Mouse (Mus musculus): ENCODE data around the gene Xrn2. TPM values are rescaled to one million over a fixed set of nuclear protein-coding genes. Genes with fewer than 3 reads are reported as not detected.

Xrn2 gene
- polyA plus RNA-seq, 1 experiment from 2014 or later: 80.9 TPM

GRCm38 (mm10) chr2:147035864-147036263 is 23.1 kb downstream of the Xrn2 start:
- H3K9me3 ChIP-seq (ENCODE audit: control insufficient read depth, low read length): no peaks in the 10 kb centered on the region
- H3K36me3 ChIP-seq (replicated peaks; ENCODE audit: control insufficient read depth, insufficient read depth): peaks cover 52% of the 10 kb centered on the region
- H3K4me3 ChIP-seq (replicated peaks; ENCODE audit: low read length): no peak overlapping the region
- WGBS: 98% methylated on average over 2 of the region's 2 CpGs
- no peaks in the 10 kb centered on the region for H3K4me1 ChIP-seq (replicated peaks; ENCODE audit: control insufficient read depth, insufficient read depth, low read length)
- no peak overlapping the region for H3K9ac ChIP-seq
- H3K27me3 ChIP-seq (ENCODE audit: control insufficient read depth, insufficient read depth, low read length): no peaks in the 10 kb centered on the region
- H3K27ac ChIP-seq: no peak overlapping the region
- ATAC-seq (ENCODE audit: low FRiP score): no peak
- DNase-seq (ENCODE audit: low spot score): no peak
- H3K4me2 ChIP-seq (replicated peaks): no peak overlapping the region

DNA sequence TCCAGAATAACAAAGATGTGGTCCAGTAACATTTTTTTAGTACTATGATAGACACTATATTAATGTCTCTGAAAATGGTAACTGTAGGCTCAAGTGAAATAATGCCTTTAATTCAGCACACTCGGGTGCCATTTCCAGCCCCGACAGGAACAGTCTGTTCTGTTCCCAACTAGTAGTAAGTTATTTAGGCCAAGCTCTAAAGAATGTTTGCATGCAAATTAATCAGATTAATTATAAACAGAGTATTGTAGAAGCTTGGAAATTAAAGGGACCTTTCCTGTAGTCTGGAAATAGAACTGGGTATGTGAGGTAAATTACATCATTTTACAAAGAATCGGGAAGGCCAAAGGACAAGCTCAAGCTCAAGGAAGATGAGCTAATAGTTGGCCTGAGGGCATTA is 34.3 kb downstream of the Xrn2 start:
- Histone ChIP-seq H3K27ac (no peak overlapping the region), H3K4me3 (replicated peaks; ENCODE audit: low read length) (no peak overlapping the region), H3K4me1 (replicated peaks; ENCODE audit: control insufficient read depth, insufficient read depth, low read length) (no peaks in the 10 kb centered on the region), H3K4me2 (replicated peaks) (no peak overlapping the region), H3K27me3 (ENCODE audit: control insufficient read depth, insufficient read depth, low read length) (no peaks in the 10 kb centered on the region), H3K9me3 (ENCODE audit: control insufficient read depth, low read length) (no peaks in the 10 kb centered on the region), H3K9ac (no peak overlapping the region), H3K36me3 (replicated peaks; ENCODE audit: control insufficient read depth, insufficient read depth) (peaks cover 68% of the 10 kb centered on the region)
- no peak for ATAC-seq (ENCODE audit: low FRiP score)
- WGBS: 88% methylated on average over 3 of the region's 3 CpGs
- DNase-seq (ENCODE audit: low spot score): no peak

DNA sequence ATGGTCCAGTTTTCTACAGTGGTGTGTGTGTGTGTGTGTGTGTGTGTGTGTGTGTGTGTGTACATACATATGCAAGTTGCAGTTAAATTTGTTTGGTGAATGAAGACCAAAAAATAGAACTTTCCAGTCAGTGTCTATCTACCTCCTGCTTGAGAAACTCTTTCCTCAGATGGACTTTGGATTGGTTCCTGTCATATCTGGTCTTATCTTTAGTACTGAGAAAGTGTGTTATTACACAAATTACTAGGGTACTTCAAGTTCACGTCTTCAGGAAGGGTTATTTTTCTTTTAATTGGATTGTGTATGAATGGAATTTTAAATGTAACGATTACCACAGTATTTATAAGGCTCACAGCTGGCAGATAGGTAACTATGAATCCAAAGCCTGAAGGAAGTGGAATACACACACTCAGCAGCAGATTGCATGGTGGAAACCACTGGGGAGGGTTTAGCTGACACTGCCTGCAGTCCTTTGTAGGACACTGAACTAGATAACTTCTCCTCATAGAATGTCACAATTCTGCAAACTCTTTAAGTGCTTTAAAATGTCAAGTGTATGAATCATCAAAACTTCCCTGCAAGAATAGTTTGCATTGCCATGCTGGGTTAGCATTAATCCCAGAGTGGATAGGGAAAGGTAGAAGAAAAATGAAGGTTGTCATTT is 40.6 kb downstream of the Xrn2 start:
- peaks cover 67% of the 10 kb centered on the region for H3K36me3 ChIP-seq (replicated peaks; ENCODE audit: control insufficient read depth, insufficient read depth)
- no peak overlapping the region for H3K4me2 ChIP-seq (replicated peaks)
- H3K4me3 ChIP-seq (replicated peaks; ENCODE audit: low read length): no peak overlapping the region
- H3K9me3 ChIP-seq (ENCODE audit: control insufficient read depth, low read length): no peaks in the 10 kb centered on the region
- H3K9ac ChIP-seq: no peak overlapping the region
- H3K4me1 ChIP-seq (replicated peaks; ENCODE audit: control insufficient read depth, insufficient read depth, low read length): no peaks in the 10 kb centered on the region
- ATAC-seq (ENCODE audit: low FRiP score) (no peak), DNase-seq (ENCODE audit: low spot score) (no peak)
- WGBS: 96% methylated on average over 2 of the region's 2 CpGs
- no peak overlapping the region for H3K27ac ChIP-seq
- H3K27me3 ChIP-seq (ENCODE audit: control insufficient read depth, insufficient read depth, low read length): no peaks in the 10 kb centered on the region

DNA sequence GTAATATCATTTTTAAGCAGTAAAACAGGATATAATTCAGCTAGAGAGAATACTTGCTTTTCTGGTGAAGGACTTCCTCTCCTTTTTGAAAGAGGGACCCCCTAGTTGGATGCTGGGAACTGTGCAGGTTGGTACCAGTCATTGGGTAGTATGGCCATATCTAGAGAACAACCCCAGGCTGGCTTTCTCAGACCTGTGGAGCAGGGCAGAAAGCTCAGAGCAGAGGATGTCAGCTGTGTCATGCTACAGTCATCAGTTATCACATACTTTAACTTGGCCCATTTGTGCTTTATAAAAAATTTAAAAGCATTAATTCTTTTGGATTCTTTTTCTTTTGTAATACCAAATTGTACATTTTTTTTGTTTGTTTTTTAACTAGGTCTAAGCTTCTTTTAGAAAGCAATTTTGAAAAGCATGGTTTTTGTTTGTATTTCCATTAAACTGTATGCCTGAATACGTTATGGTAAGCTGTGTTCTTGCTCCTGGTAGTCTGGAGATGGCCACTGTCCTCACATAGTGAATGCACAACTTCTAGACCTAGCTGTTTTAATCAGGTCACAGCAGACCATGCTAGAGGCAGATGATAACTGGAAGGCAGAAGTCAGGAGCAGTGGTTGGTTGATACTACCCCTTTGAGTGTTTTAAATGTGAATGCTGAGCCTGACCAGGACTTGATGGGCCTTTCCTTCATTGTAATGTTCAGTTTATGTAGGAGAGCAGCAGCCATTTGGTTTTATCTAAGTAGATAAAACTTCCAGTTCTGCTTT is 54.9 kb downstream of the Xrn2 start:
- no peak for ATAC-seq (ENCODE audit: low FRiP score)
- H3K9me3 ChIP-seq (ENCODE audit: control insufficient read depth, low read length): no peaks in the 10 kb centered on the region
- no peaks in the 10 kb centered on the region for H3K4me1 ChIP-seq (replicated peaks; ENCODE audit: control insufficient read depth, insufficient read depth, low read length)
- H3K4me2 ChIP-seq (replicated peaks): no peak overlapping the region
- H3K27me3 ChIP-seq (ENCODE audit: control insufficient read depth, insufficient read depth, low read length): no peaks in the 10 kb centered on the region
- no peak overlapping the region for H3K27ac ChIP-seq
- 93% methylated on average over 1 of the region's 1 CpGs for WGBS
- peaks cover 47% of the 10 kb centered on the region for H3K36me3 ChIP-seq (replicated peaks; ENCODE audit: control insufficient read depth, insufficient read depth)
- no peak overlapping the region for H3K9ac ChIP-seq
- H3K4me3 ChIP-seq (replicated peaks; ENCODE audit: low read length): no peak overlapping the region
- no peak for DNase-seq (ENCODE audit: low spot score)

GRCm38 (mm10) chr2:147069077-147069476 is 56.3 kb downstream of the Xrn2 start:
- Histone ChIP-seq H3K4me1 (replicated peaks; ENCODE audit: control insufficient read depth, insufficient read depth, low read length) (no peaks in the 10 kb centered on the region), H3K9ac (no peak overlapping the region), H3K27ac (no peak overlapping the region), H3K4me2 (replicated peaks) (no peak overlapping the region), H3K27me3 (ENCODE audit: control insufficient read depth, insufficient read depth, low read length) (no peaks in the 10 kb centered on the region), H3K36me3 (replicated peaks; ENCODE audit: control insufficient read depth, insufficient read depth) (peaks cover 45% of the 10 kb centered on the region), H3K9me3 (ENCODE audit: control insufficient read depth, low read length) (no peaks in the 10 kb centered on the region), H3K4me3 (replicated peaks; ENCODE audit: low read length) (no peak overlapping the region)
- WGBS: 30% methylated on average over 1 of the region's 1 CpGs
- DNase-seq (ENCODE audit: low spot score) (no peak), ATAC-seq (ENCODE audit: low FRiP score) (no peak)

- H3K4me3 ChIP-seq (replicated peaks; ENCODE audit: low read length): no peak overlapping the region
- H3K4me1 ChIP-seq (replicated peaks; ENCODE audit: control insufficient read depth, insufficient read depth, low read length): no peaks in the 10 kb centered on the region
- H3K27me3 ChIP-seq (ENCODE audit: control insufficient read depth, insufficient read depth, low read length): no peaks in the 10 kb centered on the region
- no peak overlapping the region for H3K27ac ChIP-seq
- no peak overlapping the region for H3K4me2 ChIP-seq (replicated peaks)
- DNase-seq (ENCODE audit: low spot score) (no peak), ATAC-seq (ENCODE audit: low FRiP score) (no peak)
- H3K9me3 ChIP-seq (ENCODE audit: control insufficient read depth, low read length): no peaks in the 10 kb centered on the region
- no peak overlapping the region for H3K9ac ChIP-seq
- WGBS: 96% methylated on average over 1 of the region's 1 CpGs
- H3K36me3 ChIP-seq (replicated peaks; ENCODE audit: control insufficient read depth, insufficient read depth): peaks cover 45% of the 10 kb centered on the region
These were observed 57.5 kb downstream of the Xrn2 start for GRCm38 (mm10) chr2:147070305-147070704.

- ATAC-seq (ENCODE audit: low FRiP score): no peak
- WGBS: 48% methylated on average over 2 of the region's 2 CpGs
- Histone ChIP-seq H3K4me1 (replicated peaks; ENCODE audit: control insufficient read depth, insufficient read depth, low read length) (no peaks in the 10 kb centered on the region), H3K27me3 (ENCODE audit: control insufficient read depth, insufficient read depth, low read length) (peaks cover 13% of the 10 kb centered on the region), H3K27ac (no peak overlapping the region), H3K36me3 (replicated peaks; ENCODE audit: control insufficient read depth, insufficient read depth) (peaks cover 59% of the 10 kb centered on the region), H3K4me3 (replicated peaks; ENCODE audit: low read length) (no peak overlapping the region), H3K9me3 (ENCODE audit: control insufficient read depth, low read length) (no peaks in the 10 kb centered on the region), H3K4me2 (replicated peaks) (no peak overlapping the region), H3K9ac (no peak overlapping the region)
- DNase-seq (ENCODE audit: low spot score): no peak
These were observed 61.2 kb downstream of the Xrn2 start for GRCm38 (mm10) chr2:147073962-147074361.

GRCm38 (mm10) chr2:147074399-147074798 is 61.6 kb downstream of the Xrn2 start:
- Histone ChIP-seq H3K4me3 (replicated peaks; ENCODE audit: low read length) (no peak overlapping the region), H3K27me3 (ENCODE audit: control insufficient read depth, insufficient read depth, low read length) (peaks cover 17% of the 10 kb centered on the region), H3K4me2 (replicated peaks) (no peak overlapping the region), H3K36me3 (replicated peaks; ENCODE audit: control insufficient read depth, insufficient read depth) (peaks cover 59% of the 10 kb centered on the region), H3K9ac (no peak overlapping the region), H3K4me1 (replicated peaks; ENCODE audit: control insufficient read depth, insufficient read depth, low read length) (no peaks in the 10 kb centered on the region), H3K9me3 (ENCODE audit: control insufficient read depth, low read length) (no peaks in the 10 kb centered on the region), H3K27ac (no peak overlapping the region)
- DNase-seq (ENCODE audit: low spot score) (no peak), ATAC-seq (ENCODE audit: low FRiP score) (no peak)
- 94% methylated on average over 4 of the region's 4 CpGs for WGBS

GRCm38 (mm10) chr2:147082391-147082790 is 69.6 kb downstream of the Xrn2 start:
- no peak overlapping the region for H3K4me3 ChIP-seq (replicated peaks; ENCODE audit: low read length)
- peaks cover 89% of the 10 kb centered on the region for H3K27me3 ChIP-seq (ENCODE audit: control insufficient read depth, insufficient read depth, low read length)
- no peaks in the 10 kb centered on the region for H3K9me3 ChIP-seq (ENCODE audit: control insufficient read depth, low read length)
- H3K9ac ChIP-seq: no peak overlapping the region
- peaks cover 10% of the 10 kb centered on the region for H3K36me3 ChIP-seq (replicated peaks; ENCODE audit: control insufficient read depth, insufficient read depth)
- H3K4me1 ChIP-seq (replicated peaks; ENCODE audit: control insufficient read depth, insufficient read depth, low read length): 0 out of 2 replicates have a peak, but pooled peaks cover 4% of the 10 kb centered on the region
- H3K27ac ChIP-seq: no peak overlapping the region
- ATAC-seq (ENCODE audit: low FRiP score): no peak
- 69% methylated on average over 4 of the region's 4 CpGs for WGBS
- no peak for DNase-seq (ENCODE audit: low spot score)
- no peak overlapping the region for H3K4me2 ChIP-seq (replicated peaks)

All from hindbrain, embryonic 14.5 days (tissue).